26 mouse cellular contexts compared by ENCODE assay signal in the genomic region with DNA sequence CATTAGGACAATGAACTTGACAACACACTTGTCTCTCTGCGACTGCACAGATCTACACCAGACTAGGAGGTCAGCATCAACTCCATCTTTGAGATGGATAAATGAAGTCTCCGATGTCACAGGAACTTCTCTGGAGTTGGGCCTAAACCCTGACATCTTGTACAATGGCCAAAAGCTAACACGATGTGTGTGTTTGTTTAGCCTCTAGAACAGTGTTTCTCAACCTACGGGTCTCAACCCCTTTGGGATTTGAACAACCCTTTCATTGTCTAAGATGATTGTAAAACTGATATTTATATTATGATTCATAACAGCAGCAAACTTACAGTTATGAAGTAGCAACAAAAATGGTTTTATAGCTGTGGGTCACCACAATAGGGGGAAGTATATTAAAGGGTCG. TPM values are rescaled to one million over a fixed set of nuclear protein-coding genes. Genes with fewer than 3 reads are reported as not detected.
A peak's percentile ranks its signal among the peaks of the same experiment; 100 is the strongest.
DNase-seq lines count a peak whose midpoint lies in the region; ATAC-seq and TF ChIP-seq lines count a peak whose summit lies in the region.
"Had no signal": no experiment of that assay in that cellular context is flagged by ENCODE, and none has a peak within 500 bp of the region (broad histone marks: within the 10 kb centered on the region; RNA-seq: fewer than 3 reads in every experiment).

No protein-coding gene starts in this region.

- TF ChIP-seq POLR2A in liver, adult 2 months (IDR thresholded peaks at IDR 0.05; ENCODE audit: extremely low read depth, insufficient read depth, low read length) = no peak
- TF ChIP-seq POLR2A in myocyte (IDR thresholded peaks at IDR 0.05; ENCODE audit: insufficient read length, low read depth) = no peak

- H3K4me1 ChIP-seq in liver, adult 2 months (ENCODE audit: control insufficient read depth, insufficient read depth, low read length) = no peaks in the 10 kb centered on the region; the same call in 1 of the 2 replicates
- H3K4me1 ChIP-seq: embryonic facial prominence, embryonic 13.5 days; embryonic facial prominence, embryonic 15.5 days; forebrain, embryonic 13.5 days; forebrain, embryonic 15.5 days had no signal

- peak; percentile 57 for DNase-seq in liver, adult 2 months (ENCODE audit: extremely low read depth, low read depth, low spot score)
- DNase-seq in liver = no peak
- peak; percentile 80 for DNase-seq in adipocyte (ENCODE audit: low spot score)
- no peak for DNase-seq in adrenal gland, adult 18-20 months (ENCODE audit: low spot score in 2 of 2)
- no peak for DNase-seq in urinary bladder, postnatal 36 days (ENCODE audit: low spot score in 2 of 2)
- DNase-seq: adrenal gland, adult 8-10 months; adrenal gland, postnatal 25 days; B cell, adult 2 months; cerebellum, adult 11 months; cerebellum, adult 18-20 months; cerebellum, adult 8-10 months; cerebellum, adult 9-11 months; cerebellum, postnatal 14 days; cerebellum, postnatal 36 days; embryo, embryonic 11 days; forebrain, postnatal 0 days had no signal

- ATAC-seq in megakaryocyte-erythroid progenitor cell, adult 5-6 weeks (replicated peaks; ENCODE audit: low FRiP score, low TSS enrichment, poor library complexity, severe bottlenecking) = no peak
- ATAC-seq: activated CD4-positive, CD25-positive, alpha-beta regulatory T cell, adult 4 months; forebrain, embryonic 13.5 days; forebrain, embryonic 15.5 days; forebrain, postnatal 0 days; Patski had no signal

- no peaks in the 10 kb centered on the region for H3K27me3 ChIP-seq in liver, adult 2 months (ENCODE audit: control insufficient read depth, insufficient read depth, low read length)
- H3K27me3 ChIP-seq in C2C12 (ENCODE audit: control insufficient read depth, insufficient read depth, insufficient read length) = no peaks in the 10 kb centered on the region
- H3K27me3 ChIP-seq in myocyte (ENCODE audit: control insufficient read depth, insufficient read depth, insufficient read length) = no peaks in the 10 kb centered on the region
- H3K27me3 ChIP-seq: embryonic facial prominence, embryonic 13.5 days; embryonic facial prominence, embryonic 15.5 days; forebrain, embryonic 13.5 days; forebrain, embryonic 15.5 days; Patski had no signal

- no peak overlapping the region for H3ac ChIP-seq in C2C12 (ENCODE audit: control insufficient read depth, insufficient read length, low read depth)
- H3ac ChIP-seq in myocyte (ENCODE audit: control insufficient read depth, insufficient read length) = no peak overlapping the region

- 46% methylated on average over 5 of the region's 5 CpGs for WGBS in liver, adult 2 months

- no peaks in the 10 kb centered on the region for H3K36me3 ChIP-seq in liver, adult 2 months (ENCODE audit: control insufficient read depth, insufficient read depth, low read length)
- H3K36me3 ChIP-seq in C2C12 (ENCODE audit: control insufficient read depth, insufficient read depth) (no peaks in the 10 kb centered on the region), myocyte (ENCODE audit: control insufficient read depth, insufficient read depth) (no peaks in the 10 kb centered on the region)
- H3K36me3 ChIP-seq: embryonic facial prominence, embryonic 13.5 days; embryonic facial prominence, embryonic 15.5 days; forebrain, embryonic 15.5 days had no signal

- H3K4me2 ChIP-seq in myocyte (ENCODE audit: low read depth) = no peak overlapping the region
- H3K4me2 ChIP-seq: embryonic facial prominence, embryonic 13.5 days; embryonic facial prominence, embryonic 15.5 days; forebrain, embryonic 13.5 days; forebrain, embryonic 15.5 days had no signal

- peaks cover 3% of the 10 kb centered on the region for H3K79me3 ChIP-seq in C2C12 (ENCODE audit: low read depth)

- no peak overlapping the region for H3K4me3 ChIP-seq in liver, adult 2 months (ENCODE audit: insufficient read depth, low read depth, low read length)
- H3K4me3 ChIP-seq in C2C12 (ENCODE audit: insufficient read depth, poor library complexity, severe bottlenecking) (no peak overlapping the region), myocyte (no peak overlapping the region)
- H3K4me3 ChIP-seq: embryonic facial prominence, embryonic 13.5 days; embryonic facial prominence, embryonic 15.5 days; erythroblast, embryonic 14.5 days; forebrain, embryonic 13.5 days; forebrain, embryonic 15.5 days had no signal

- peaks cover 2% of the 10 kb centered on the region; the same call in 1 of the 2 replicates for H3K79me2 ChIP-seq in liver, adult 2 months (ENCODE audit: control insufficient read depth, insufficient read depth, low read length)
- peaks cover 4% of the 10 kb centered on the region for H3K79me2 ChIP-seq in C2C12 (ENCODE audit: control insufficient read depth, insufficient read depth)
- peaks cover 2% of the 10 kb centered on the region for H3K79me2 ChIP-seq in myocyte (ENCODE audit: control insufficient read depth, insufficient read depth)

- H3K9ac ChIP-seq in liver, adult 2 months (ENCODE audit: low read depth, low read length) = no peak overlapping the region
- H3K9ac ChIP-seq: embryonic facial prominence, embryonic 13.5 days; embryonic facial prominence, embryonic 15.5 days; forebrain, embryonic 13.5 days; forebrain, embryonic 15.5 days; forebrain, postnatal 0 days had no signal

- no peak overlapping the region for H3K27ac ChIP-seq in liver, adult 2 months (replicated peaks; ENCODE audit: insufficient read depth, low read depth, low read length)
- H3K27ac ChIP-seq: embryonic facial prominence, embryonic 13.5 days; embryonic facial prominence, embryonic 15.5 days; forebrain, embryonic 13.5 days; forebrain, embryonic 15.5 days had no signal

- no peak for TF ChIP-seq CTCF in liver, adult 2 months (IDR thresholded peaks at IDR 0.05; ENCODE audit: low read depth, low read length)
- no peak for TF ChIP-seq CTCF in C2C12 (IDR thresholded peaks at IDR 0.05; ENCODE audit: control insufficient read depth, insufficient read depth, insufficient read length)

TF ChIP-seq in C2C12, 6 proteins besides CTCF, POLR2A, EP300 and RAD21:
- TF ChIP-seq MYOD1 (IDR thresholded peaks at IDR 0.05; ENCODE audit: control insufficient read depth, insufficient read length, low read depth) = no peak
- no peak for TF ChIP-seq MYOG (IDR thresholded peaks at IDR 0.05; ENCODE audit: control insufficient read depth, extremely low read depth, insufficient read length)
- no peak for TF ChIP-seq FOSL1 (IDR thresholded peaks at IDR 0.05; ENCODE audit: insufficient read depth, low read length, poor library complexity, severe bottlenecking)
- TF ChIP-seq CEBPB (IDR thresholded peaks at IDR 0.05; ENCODE audit: low read depth) = peak; percentile 59
TF ChIP-seq in C2C12: peak in this region for 1.

TF ChIP-seq in myocyte, 11 proteins besides CTCF, POLR2A, EP300 and RAD21:
- TF ChIP-seq REST (IDR thresholded peaks at IDR 0.05; ENCODE audit: insufficient read depth, insufficient read length) (no peak), CEBPB (IDR thresholded peaks at IDR 0.05; ENCODE audit: insufficient read depth, poor library complexity, severe bottlenecking) (peak; percentile 41; the same call in 1 of the 2 replicates)

RNA-seq across cellular contexts. Expression of a gene that starts 4.7 kb away (rescaled TPM):
- 474 and 504 TPM in 2 replicates for total RNA-seq in liver, adult 2 months (2014; rRNA removed)
- polyA plus RNA-seq in liver, adult 2 months (2012; rRNA removed) = 162 and 170 TPM in 2 replicates
- polyA plus RNA-seq in C2C12 (2012; fragmentation: generic; extraction: Trizol) (2,415 TPM), myocyte (2012; fragmentation: generic; extraction: Trizol) (1,551 TPM)
- total RNA-seq in adrenal gland, adult 18-20 months (2021) = 100 to 1,000 TPM; 560 to 640 TPM
- total RNA-seq in megakaryocyte-erythroid progenitor cell, adult 5-6 weeks (2014; fragmentation: Nextera tagmentation) = 1,812 and 1,837 TPM in 2 replicates
- total RNA-seq in megakaryocyte-erythroid progenitor cell, adult 5-6 weeks (2017) = 1,215 and 1,345 TPM in 2 replicates

RNA-seq across cellular contexts. Expression of a gene that starts 36.4 kb away (rescaled TPM):
- total RNA-seq in liver, adult 2 months (2014; rRNA removed) = 16.1 and 16.7 TPM in 2 replicates
- 7.3 and 8.1 TPM in 2 replicates for polyA plus RNA-seq in liver, adult 2 months (2012; rRNA removed)
- 18.4 TPM for polyA plus RNA-seq in C2C12 (2012; fragmentation: generic; extraction: Trizol)
- polyA plus RNA-seq in myocyte (2012; fragmentation: generic; extraction: Trizol) = 17.2 TPM
- total RNA-seq in adrenal gland, adult 18-20 months (2021) = 10 to 100 TPM; 41.4 to 41.7 TPM
- total RNA-seq in megakaryocyte-erythroid progenitor cell, adult 5-6 weeks (2014; fragmentation: Nextera tagmentation) = 41.0 and 41.3 TPM in 2 replicates
- total RNA-seq in megakaryocyte-erythroid progenitor cell, adult 5-6 weeks (2017) = 48.9 and 51.8 TPM in 2 replicates

Comparison
In these comparisons a context has a peak if more than half of its experiments do, and no peak if none do; other contexts are left out.
1. DNase-seq: peak in liver, adult 2 months (single experiment) and adipocyte (single experiment); none in liver (single experiment), adrenal gland, adult 18-20 months (0 of 2) and urinary bladder, postnatal 36 days (0 of 2).